Mouse (Mus musculus): Measurements from ENCODE around the gene Agt. TPM values are rescaled to one million over a fixed set of nuclear protein-coding genes. Genes with fewer than 3 reads are reported as not detected.

Agt gene
- total RNA-seq, 2 experiments from 2014 or later: 12.0 to 18.0 TPM

- H3K27ac ChIP-seq: no peak overlapping the region
- DNase-seq: no peak
- intact Hi-C loops (cut with DNase I): no loop called here
- H3K4me3 ChIP-seq: no peak overlapping the region
- no peak for TF ChIP-seq CTCF (IDR thresholded peaks at IDR 0.05)
Measured at GRCm38 (mm10) chr8:124547269-124547668, 22.2 kb downstream of the Agt start.

DNA sequence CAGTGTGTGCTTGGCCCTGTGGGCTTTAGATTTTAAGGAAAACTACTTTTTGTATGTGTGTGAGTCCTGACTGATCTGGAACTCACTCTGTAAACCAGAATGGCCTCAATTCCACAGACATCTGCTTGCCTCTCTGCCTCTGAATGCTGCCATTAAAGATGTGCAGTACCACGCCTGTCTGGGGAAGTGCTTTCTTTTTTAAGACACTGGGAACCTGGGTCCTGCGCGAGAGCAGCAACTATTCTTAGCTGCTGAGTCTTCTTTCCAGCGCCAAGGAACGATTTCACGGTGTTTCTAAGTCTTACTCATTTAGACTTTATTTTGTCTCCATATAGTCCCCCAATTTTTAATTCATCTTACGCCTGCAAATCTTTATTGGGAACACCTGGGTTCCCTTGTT is 22.7 kb downstream of the Agt start:
- DNase-seq: no peak
- H3K27ac ChIP-seq: no peak overlapping the region
- TF ChIP-seq CTCF (IDR thresholded peaks at IDR 0.05): no peak
- no peak overlapping the region for H3K4me3 ChIP-seq
- intact Hi-C loops (cut with DNase I): no loop called here

DNA sequence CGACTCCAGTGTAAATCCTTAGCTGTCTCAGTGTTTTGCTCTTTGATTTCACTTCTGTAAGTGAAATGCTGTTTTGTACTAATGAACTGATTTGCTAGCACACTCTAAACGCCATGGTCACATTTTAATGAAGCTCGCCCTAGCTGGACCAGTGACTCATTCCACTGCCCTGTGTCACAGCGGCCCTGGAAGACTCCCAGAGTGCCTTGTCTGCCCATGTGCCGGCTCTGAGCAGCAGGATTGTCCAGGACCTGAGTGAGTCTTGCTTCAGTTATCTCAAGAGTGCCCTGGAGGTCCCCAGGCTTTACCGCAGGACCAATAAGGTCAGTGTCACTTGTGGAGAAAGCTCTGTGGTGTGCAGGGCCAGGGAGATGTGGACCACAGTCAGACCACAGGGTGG is 23.1 kb downstream of the Agt start:
- no peak for DNase-seq
- H3K4me3 ChIP-seq: no peak overlapping the region
- intact Hi-C loops (cut with DNase I): no loop called here
- TF ChIP-seq CTCF (IDR thresholded peaks at IDR 0.05): no peak
- H3K27ac ChIP-seq: no peak overlapping the region

DNA sequence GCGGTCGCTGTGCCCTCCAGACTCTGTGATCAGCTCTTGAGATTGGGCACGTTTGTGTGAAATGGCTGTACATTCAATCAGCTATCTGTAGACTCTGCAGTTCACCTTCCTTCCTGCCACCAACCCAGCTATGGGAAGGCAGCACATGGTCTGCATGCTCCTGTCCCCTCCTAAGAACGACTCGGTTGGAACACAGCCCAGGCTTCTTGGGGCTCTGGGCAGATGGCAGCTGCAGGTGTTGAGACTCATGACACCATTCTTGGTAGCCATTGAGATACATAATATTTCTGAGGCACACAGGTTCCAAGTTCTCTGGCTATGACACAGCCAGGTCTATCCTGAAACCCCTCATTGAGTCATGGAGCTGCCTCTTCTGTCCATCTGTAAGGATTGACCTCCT is 26.2 kb downstream of the Agt start:
- DNase-seq: no peak
- TF ChIP-seq CTCF (IDR thresholded peaks at IDR 0.05): no peak
- no peak overlapping the region for H3K4me3 ChIP-seq
- H3K27ac ChIP-seq: no peak overlapping the region
- intact Hi-C loops (cut with DNase I): no loop called here

GRCm38 (mm10) chr8:124542001-124542400 is 27.5 kb downstream of the Agt start:
- intact Hi-C loops (cut with DNase I): no loop called here
- Histone ChIP-seq H3K4me3 (no peak overlapping the region), H3K27ac (no peak overlapping the region)
- no peak for TF ChIP-seq CTCF (IDR thresholded peaks at IDR 0.05)
- DNase-seq: no peak

DNA sequence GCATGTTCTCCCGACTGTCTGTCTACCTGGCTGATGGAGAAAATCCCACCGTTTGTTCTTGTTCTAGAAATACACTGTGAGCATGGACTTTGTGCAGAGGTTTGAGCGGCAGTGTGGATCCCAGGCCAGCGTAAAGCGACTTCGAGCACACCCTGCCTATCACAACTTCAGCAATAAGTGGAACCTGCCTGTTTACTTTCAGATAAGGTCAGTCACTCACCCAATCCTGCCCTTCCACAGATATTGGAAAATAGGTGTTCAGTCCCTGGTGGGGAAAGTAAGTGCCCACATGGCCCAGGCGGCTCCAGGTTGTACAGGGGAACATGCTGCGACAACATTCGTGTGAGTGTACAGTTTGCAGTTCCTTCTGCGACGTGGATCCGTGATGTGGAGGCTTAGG is 28.6 kb downstream of the Agt start:
- no peak for DNase-seq
- intact Hi-C loops (cut with DNase I): no loop called here
- TF ChIP-seq CTCF (IDR thresholded peaks at IDR 0.05): no peak

GRCm38 (mm10) chr8:124535451-124535850 is 34.1 kb downstream of the Agt start:
- TF ChIP-seq CTCF (IDR thresholded peaks at IDR 0.05): no peak
- intact Hi-C loops (cut with DNase I): no loop called here
- Histone ChIP-seq H3K27ac (peak overlapping the region; percentile 77; the same call in 1 of the 2 replicates), H3K4me3 (no peak overlapping the region)
- DNase-seq: no peak

More for the DNA sequence above, 28.6 kb downstream of the Agt start:
- no peak overlapping the region for H3K4me3 ChIP-seq
- H3K27ac ChIP-seq: no peak overlapping the region

GRCm38 (mm10) chr8:124532626-124533025 is 36.9 kb downstream of the Agt start:
- Histone ChIP-seq H3K4me3 (no peak overlapping the region), H3K27ac (no peak overlapping the region)
- no peak for TF ChIP-seq CTCF (IDR thresholded peaks at IDR 0.05)
- intact Hi-C loops (cut with DNase I): loop anchor here (5.0 kb wide), 1 partner anchor 35 kb away; the partner anchor contains the start of gene Agt
- DNase-seq: no peak

GRCm38 (mm10) chr8:124530996-124531395 is 38.5 kb downstream of the Agt start:
- intact Hi-C loops (cut with DNase I): loop anchor here (5.0 kb wide), 1 partner anchor 36 kb away; the partner anchor contains the start of gene Agt
- peak overlapping the region; percentile 73 for H3K27ac ChIP-seq
- no peak for DNase-seq
- no peak overlapping the region for H3K4me3 ChIP-seq
- TF ChIP-seq CTCF (IDR thresholded peaks at IDR 0.05): no peak

DNA sequence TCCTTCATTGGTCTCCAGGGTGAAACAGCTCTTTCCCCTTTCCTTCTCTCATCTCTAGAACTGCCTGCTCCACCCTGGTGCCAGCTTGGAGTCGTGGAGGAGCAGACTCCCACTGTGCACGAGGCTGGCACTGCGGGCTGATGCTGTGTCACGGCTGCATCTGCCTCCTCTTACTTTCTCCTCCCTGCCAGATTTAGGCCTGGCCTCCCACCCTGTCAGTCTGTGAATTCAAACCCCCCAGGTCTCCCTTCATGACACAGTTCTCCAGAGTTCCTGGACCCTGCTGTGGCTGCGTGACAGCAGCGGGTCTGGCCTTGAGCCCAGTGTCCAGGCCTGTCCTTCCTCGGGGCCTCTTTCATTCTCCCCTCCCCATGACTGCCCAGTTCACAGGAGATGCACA is 39.0 kb downstream of the Agt start:
- intact Hi-C loops (cut with DNase I): loop anchor here (5.0 kb wide), 1 partner anchor 37 kb away; the partner anchor contains the start of gene Agt
- no peak for DNase-seq
- Histone ChIP-seq H3K27ac (peak overlapping the region; percentile 73), H3K4me3 (no peak overlapping the region)
- no peak for TF ChIP-seq CTCF (IDR thresholded peaks at IDR 0.05)

- peak; percentile 74 for DNase-seq
- Histone ChIP-seq H3K27ac (peak overlapping the region; percentile 73), H3K4me3 (no peak overlapping the region)
- intact Hi-C loops (cut with DNase I): loop anchor here (5.0 kb wide), 1 partner anchor 37 kb away; the partner anchor contains the start of gene Agt
- TF ChIP-seq CTCF (IDR thresholded peaks at IDR 0.05): no peak
Measured at GRCm38 (mm10) chr8:124530076-124530475, 39.4 kb downstream of the Agt start.

GRCm38 (mm10) chr8:124526261-124526660 is 43.2 kb downstream of the Agt start:
- no peak for TF ChIP-seq CTCF (IDR thresholded peaks at IDR 0.05)
- Histone ChIP-seq H3K27ac (no peak overlapping the region), H3K4me3 (no peak overlapping the region)
- peak; percentile 15 for DNase-seq
- intact Hi-C loops (cut with DNase I): no loop called here

DNA sequence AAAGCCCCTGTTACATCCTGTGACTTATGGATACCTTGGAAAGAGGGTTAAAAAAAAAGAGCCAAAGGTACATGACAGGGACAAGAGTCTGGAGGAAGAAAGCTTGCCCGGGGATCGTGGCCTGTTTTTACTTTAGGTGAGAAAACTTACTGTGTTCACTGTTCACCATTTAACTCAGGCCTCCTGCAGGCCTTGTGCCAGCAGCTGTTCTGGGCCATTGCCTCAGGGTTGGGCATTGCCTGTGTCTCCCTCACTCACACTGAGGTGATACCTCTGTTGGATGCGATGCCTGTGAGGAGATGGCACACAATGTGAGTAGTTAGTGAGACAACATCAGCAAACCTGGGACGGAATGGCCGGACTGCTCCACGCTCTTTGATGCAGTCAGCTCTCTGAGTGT is 47.6 kb downstream of the Agt start:
- no peak overlapping the region for H3K27ac ChIP-seq
- H3K4me3 ChIP-seq: peak overlapping the region; percentile 98
- TF ChIP-seq CTCF (IDR thresholded peaks at IDR 0.05): no peak
- intact Hi-C loops (cut with DNase I): loop anchor here (5.0 kb wide), 1 partner anchor 50 kb away; no protein-coding TSS in a partner anchor
- peak; percentile 13 for DNase-seq
